Mouse (Mus musculus) CH12.LX (cell line): ENCODE results near the gene Slc17a5. TPM values are rescaled to one million over a fixed set of nuclear protein-coding genes. Genes with fewer than 3 reads are reported as not detected.

ENCODE experiments used
- DNase-seq: peaks from one replicate; pipeline ENCODE4 v3.0.0-alpha.2; 2013; ENCODE audit errors: extremely low read depth
- H3K27ac ChIP-seq: 2 replicates; pipeline ENCODE4 v1.5.1; 2012; ENCODE audit warnings: low read depth, mild to moderate bottlenecking, control low read depth, moderate library complexity; ENCODE audit not compliant: insufficient read depth
- H3K27me3 ChIP-seq: replicated peaks from 2 replicates; pipeline ENCODE3; 2012; ENCODE audit warnings: inconsistent platforms
- H3K36me3 ChIP-seq, 2 experiments: replicated peaks in 1 of 2; 2 replicates each; pipeline versions ENCODE3 to v1.6.1; 2012; ENCODE audit warnings: inconsistent platforms in 1 of 2, low read length in 1 of 2, mild to moderate bottlenecking in 1 of 2, mixed read lengths in 1 of 2, moderate library complexity in 1 of 2; ENCODE audit not compliant: control insufficient read depth in 1 of 2, insufficient read depth in 1 of 2
- H3K4me1 ChIP-seq, 2 experiments: 2 replicates each; pipeline ENCODE4 v1.6.1; 2012; ENCODE audit warnings: inconsistent platforms in 1 of 2, moderate library complexity in 1 of 2; ENCODE audit not compliant: insufficient read depth in 2 of 2, control insufficient read depth in 1 of 2
- H3K4me2 ChIP-seq: 2 replicates; pipeline ENCODE4 v1.6.1; 2012; ENCODE audit warnings: low read depth, mild to moderate bottlenecking, control low read depth; ENCODE audit not compliant: poor library complexity, insufficient read depth, severe bottlenecking
- H3K4me3 ChIP-seq, 3 experiments: fragments of 150-350 bp in 1 of 3; sonication (generic) in 1 of 3; replicated peaks in 1 of 3; 2 replicates each; pipeline versions ENCODE3 to v1.5.1; 2011 to 2012; ENCODE audit warnings: low read depth in 2 of 3, low read length in 2 of 3, mild to moderate bottlenecking in 2 of 3, moderate library complexity in 2 of 3, control low read depth in 1 of 3, improper control_type of control experiment in 1 of 3, inconsistent platforms in 1 of 3, mixed read lengths in 1 of 3; ENCODE audit not compliant: poor library complexity in 1 of 3
- H3K79me2 ChIP-seq: replicated peaks from 2 replicates; pipeline ENCODE4 v1.6.1; 2012; ENCODE audit warnings: mild to moderate bottlenecking, moderate library complexity; ENCODE audit not compliant: control insufficient read depth, poor library complexity, insufficient read depth, severe bottlenecking; ENCODE audit errors: extremely low read depth
- H3K9ac ChIP-seq: 2 replicates; pipeline ENCODE4 v1.6.1; 2012; ENCODE audit warnings: low read depth, mild to moderate bottlenecking, control low read depth, moderate library complexity; ENCODE audit not compliant: insufficient read depth
- H3K9me3 ChIP-seq: replicated peaks from 2 replicates; pipeline ENCODE3; 2012; ENCODE audit warnings: low read length, inconsistent platforms, mixed read lengths
- BHLHE40 ChIP-seq: IDR thresholded peaks from 2 replicates; pipeline ENCODE4 v1.6.1; 2011; ENCODE audit warnings: mild to moderate bottlenecking, low read depth, low read length, improper control_type of control experiment
- CTCF ChIP-seq, 2 experiments: IDR thresholded peaks in 1 of 2; conservative IDR thresholded peaks in 1 of 2; 2 replicates each; pipeline ENCODE4 v1.5.1; 2011 to 2012; ENCODE audit warnings: low read depth in 2 of 2, low read length in 2 of 2, improper control_type of control experiment in 1 of 2, inconsistent platforms in 1 of 2, mild to moderate bottlenecking in 1 of 2, moderate library complexity in 1 of 2
- ELF1 ChIP-seq: IDR thresholded peaks from 2 replicates; pipeline ENCODE4 v1.6.1; 2014; ENCODE audit warnings: low read depth, mild to moderate bottlenecking, inconsistent platforms, low read length, improper control_type of control experiment
- EP300 ChIP-seq: IDR thresholded peaks from 2 replicates; pipeline ENCODE4 v1.6.1; 2011; ENCODE audit warnings: low read length, improper control_type of control experiment
- GABPA ChIP-seq: IDR thresholded peaks from 2 replicates; pipeline ENCODE4 v1.6.1; 2012; ENCODE audit warnings: low read depth, low read length, improper control_type of control experiment, inconsistent platforms; ENCODE audit not compliant: insufficient replicate concordance
- IRF4 ChIP-seq: IDR thresholded peaks from 2 replicates; pipeline ENCODE4 v1.6.1; 2014; ENCODE audit warnings: low read depth, mild to moderate bottlenecking, inconsistent platforms, low read length, improper control_type of control experiment
- JUN ChIP-seq: IDR thresholded peaks from 2 replicates; pipeline ENCODE4 v1.6.1; 2011; ENCODE audit warnings: low read depth, mild to moderate bottlenecking, low read length, improper control_type of control experiment, moderate library complexity; ENCODE audit not compliant: insufficient read depth
- KAT2A ChIP-seq: IDR thresholded peaks from 2 replicates; pipeline ENCODE4 v1.6.1; 2012; ENCODE audit warnings: low read length, improper control_type of control experiment, inconsistent platforms; ENCODE audit not compliant: insufficient replicate concordance
- MAX ChIP-seq: IDR thresholded peaks from 2 replicates; pipeline ENCODE4 v1.6.1; 2011; ENCODE audit warnings: low read length, improper control_type of control experiment
- MXI1 ChIP-seq: IDR thresholded peaks from 2 replicates; pipeline ENCODE4 v1.6.1; 2011; ENCODE audit warnings: mild to moderate bottlenecking, low read depth, low read length, improper control_type of control experiment
- POLR2A ChIP-seq: IDR thresholded peaks from 2 replicates; pipeline ENCODE4 v1.6.1; 2011; ENCODE audit warnings: low read depth, mild to moderate bottlenecking, improper control_type of control experiment, low read length
- POLR2AphosphoS2 ChIP-seq: IDR thresholded peaks from 2 replicates; pipeline ENCODE4 v1.6.1; 2011; ENCODE audit warnings: low read depth, low read length, improper control_type of control experiment
- RCOR1 ChIP-seq: conservative IDR thresholded peaks from 2 replicates; pipeline ENCODE4 v1.6.1; 2012; ENCODE audit warnings: low read depth, mild to moderate bottlenecking, inconsistent platforms, low read length, improper control_type of control experiment
- SIN3A ChIP-seq: IDR thresholded peaks from 2 replicates; pipeline ENCODE4 v1.6.1; 2012; ENCODE audit warnings: low read length, improper control_type of control experiment, inconsistent platforms
- SMC3 ChIP-seq: IDR thresholded peaks from 2 replicates; pipeline ENCODE4 v1.6.1; 2011; ENCODE audit warnings: low read depth, low read length, improper control_type of control experiment
- ZC3H11A ChIP-seq: IDR thresholded peaks from 2 replicates; pipeline ENCODE4 v1.6.1; 2012; ENCODE audit warnings: low read depth, mild to moderate bottlenecking, inconsistent platforms, low read length, improper control_type of control experiment
- ZMIZ1 ChIP-seq: IDR thresholded peaks from 2 replicates; pipeline ENCODE4 v1.6.1; 2012; ENCODE audit warnings: low read depth, mild to moderate bottlenecking, inconsistent platforms, low read length, improper control_type of control experiment
- dilution Hi-C: fragments of 300-500 bp; cut with MboI; formaldehyde crosslinking; loops from 2 replicates; pipeline ENCODE4 v1.14.3; 2020; ENCODE audit warnings: low sequenced_read_pairs; ENCODE audit not compliant: extremely low pct_unique_long_range_greater_than_20kb, extremely low pct_ligation_motif_present
- in situ Hi-C: fragments of 300-500 bp; cut with MboI; formaldehyde crosslinking; loops from 3 replicates; pipeline ENCODE4 v1.14.3; 2019; ENCODE audit warnings: low sequenced_read_pairs, low pct_ligation_motif_present, low pct_unique_long_range_greater_than_20kb, mixed read lengths
- polyA plus RNA-seq: library from polyadenylated mRNA; unstranded; fragments of >175 nt; gene quantifications from 2 replicates; pipeline ENCODE4 v1.2.1, GENCODE M21; 2012; ENCODE audit warnings: low read depth; ENCODE audit not compliant: insufficient read length
- total RNA-seq, 2 experiments: library from RNA; depleted of rRNA; stranded (reverse); fragments of 300-350 nt in 1 of 2; fragments of >200 nt in 1 of 2; gene quantifications; 2 replicates each; pipeline ENCODE4 v1.2.3; 2012 to 2014

Gene Slc17a5
- total and polyA plus RNA-seq, 3 experiments = 4.9 to 7.6 (median 6.7) TPM

GRCm38 (mm10) chr9:78521689-78522088 lies 66.2 kb downstream of the Slc17a5 start:
- Histone ChIP-seq H3K27ac (no peak overlapping the region), H3K4me2 (no peak overlapping the region), H3K36me3 (no peaks in the 10 kb centered on the region), H3K4me1 (peaks cover 3 to 6% of the 10 kb centered on the region in 2 experiments; a peak in 3 of 4 replicates), H3K79me2 (no peaks in the 10 kb centered on the region), H3K9ac (no peak overlapping the region), H3K4me3 (no peak overlapping the region), H3K27me3 (peaks cover 2% of the 10 kb centered on the region), H3K9me3 (no peaks in the 10 kb centered on the region)
- no peak for DNase-seq
- TF ChIP-seq ZC3H11A (no peak), CTCF (conservative IDR thresholded peaks at IDR 0.05 in 1 of 2, IDR thresholded peaks at IDR 0.05 in 1 of 2; ENCODE audit: low read depth in 2 of 2, low read length in 2 of 2) (peak in 1 of 2 experiments; percentile 29; a peak in 1 of 4 replicates)
- dilution Hi-C loops = no loop called here
- in situ Hi-C loops = no loop called here

DNA sequence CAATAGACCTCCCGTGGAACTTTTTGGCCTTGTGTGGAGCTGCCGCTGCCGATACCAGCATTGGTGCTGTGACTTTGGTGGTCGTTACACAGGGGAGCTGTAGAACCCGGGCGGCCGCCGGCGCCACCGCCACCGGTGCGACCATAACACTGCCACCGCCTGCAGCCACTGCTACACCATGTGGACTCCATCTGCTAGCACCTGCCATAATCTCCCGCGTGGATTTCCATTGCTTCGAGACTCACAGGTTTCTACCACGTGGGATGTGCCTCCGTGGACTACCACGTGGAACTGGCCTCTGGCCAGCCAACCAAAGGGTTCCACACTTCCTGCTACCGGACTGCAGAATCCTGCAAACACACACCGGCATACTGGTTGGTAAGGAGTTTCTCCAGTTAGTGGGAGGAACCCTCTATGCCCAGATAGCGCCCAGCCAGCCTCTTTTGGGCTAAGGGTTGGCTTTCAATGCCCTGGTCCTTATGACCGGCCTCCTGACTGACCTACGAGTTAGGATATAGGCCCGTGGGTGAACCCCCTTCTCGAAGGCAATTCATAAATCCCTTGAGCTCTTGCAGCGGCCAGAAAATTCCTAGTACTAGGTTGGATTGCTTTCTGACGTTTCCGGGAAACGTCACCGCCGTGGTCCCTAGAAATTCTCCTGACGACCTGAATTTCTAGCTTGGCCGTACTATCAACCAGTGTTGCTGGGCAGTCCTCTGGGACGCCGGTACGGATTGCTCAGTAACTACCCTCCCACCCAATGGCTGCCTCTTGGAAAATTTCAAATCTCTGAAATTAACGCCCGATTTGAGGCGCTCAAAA lies 66.8 kb downstream of the Slc17a5 start:
- H3K4me1 ChIP-seq = no peaks in the 10 kb centered on the region; a peak in 1 of 4 replicates
- H3K4me3 ChIP-seq = no peak overlapping the region
- peaks cover 2% of the 10 kb centered on the region for H3K27me3 ChIP-seq
- no peak overlapping the region for H3K27ac ChIP-seq
- no peak overlapping the region for H3K9ac ChIP-seq
- no peaks in the 10 kb centered on the region for H3K79me2 ChIP-seq
- H3K36me3 ChIP-seq = no peaks in the 10 kb centered on the region
- no peak for DNase-seq
- H3K9me3 ChIP-seq = no peaks in the 10 kb centered on the region
- in situ Hi-C loops (no loop called here), dilution Hi-C loops (no loop called here)
- H3K4me2 ChIP-seq = no peak overlapping the region
- TF ChIP-seq POLR2A (no peak), EP300 (no peak), POLR2AphosphoS2 (no peak), SMC3 (no peak), JUN (no peak), ZMIZ1 (no peak), MXI1 (no peak), SIN3A (no peak), IRF4 (no peak), RCOR1 (no peak), GABPA (no peak), ELF1 (no peak), KAT2A (no peak), BHLHE40 (no peak), MAX (no peak)
